Mouse (Mus musculus) C2C12 (cell line): ENCODE data around the gene Bpifa6. TPM values are rescaled to one million over a fixed set of nuclear protein-coding genes. Genes with fewer than 3 reads are reported as not detected.

Source experiments
- H3K27me3 ChIP-seq: one replicate; pipeline ENCODE4 v1.6.1; 2011; ENCODE audit not compliant: control insufficient read depth, insufficient read depth, insufficient read length
- H3K36me3 ChIP-seq: one replicate; pipeline ENCODE4 v1.6.1; 2011; ENCODE audit not compliant: control insufficient read depth, insufficient read depth
- H3K4me3 ChIP-seq: one replicate; pipeline ENCODE4 v1.5.1; 2011; ENCODE audit warnings: mild to moderate bottlenecking, control low read depth; ENCODE audit not compliant: poor library complexity, insufficient read depth, severe bottlenecking
- H3K79me2 ChIP-seq: one replicate; pipeline ENCODE4 v1.6.1; 2011; ENCODE audit not compliant: control insufficient read depth, insufficient read depth
- H3K79me3 ChIP-seq: one replicate; pipeline ENCODE4 v1.6.1; 2011; ENCODE audit warnings: low read depth, control low read depth
- H3ac ChIP-seq: one replicate; pipeline ENCODE3; 2011; ENCODE audit warnings: low read depth; ENCODE audit not compliant: control insufficient read depth, insufficient read length
- CEBPB ChIP-seq: IDR thresholded peaks from one replicate; pipeline ENCODE4 v1.6.1; 2011; ENCODE audit warnings: low read depth, mild to moderate bottlenecking, control low read depth, moderate library complexity
- CTCF ChIP-seq: IDR thresholded peaks from one replicate; pipeline ENCODE4 v1.5.1; 2011; ENCODE audit not compliant: control insufficient read depth, insufficient read depth, insufficient read length
- FOSL1 ChIP-seq: IDR thresholded peaks from one replicate; pipeline ENCODE4 v1.8.0; 2011; ENCODE audit warnings: mild to moderate bottlenecking, low read length; ENCODE audit not compliant: poor library complexity, insufficient read depth, severe bottlenecking
- MAX ChIP-seq: IDR thresholded peaks from one replicate; pipeline ENCODE4 v1.6.1; 2011; ENCODE audit warnings: mild to moderate bottlenecking, control low read depth
- MYOD1 ChIP-seq: IDR thresholded peaks from one replicate; pipeline ENCODE4 v1.6.1; 2011; ENCODE audit warnings: low read depth; ENCODE audit not compliant: control insufficient read depth, insufficient read length
- MYOG ChIP-seq: IDR thresholded peaks from one replicate; pipeline ENCODE4 v1.6.1; 2011; ENCODE audit not compliant: control insufficient read depth, insufficient read length; ENCODE audit errors: extremely low read depth
- USF1 ChIP-seq: IDR thresholded peaks from one replicate; pipeline ENCODE4 v1.6.1; 2011; ENCODE audit warnings: low read depth, mild to moderate bottlenecking, control low read depth, moderate library complexity
- polyA plus RNA-seq: library from polyadenylated mRNA; unstranded; fragments of >200 nt; fragmentation: generic; extraction: Trizol; gene quantifications from one replicate; pipeline ENCODE4 v1.2.1, GENCODE M21; 2012; ENCODE audit warnings: missing spikeins

Bpifa6 gene
- polyA plus RNA-seq, 1 experiment, result not detected

DNA sequence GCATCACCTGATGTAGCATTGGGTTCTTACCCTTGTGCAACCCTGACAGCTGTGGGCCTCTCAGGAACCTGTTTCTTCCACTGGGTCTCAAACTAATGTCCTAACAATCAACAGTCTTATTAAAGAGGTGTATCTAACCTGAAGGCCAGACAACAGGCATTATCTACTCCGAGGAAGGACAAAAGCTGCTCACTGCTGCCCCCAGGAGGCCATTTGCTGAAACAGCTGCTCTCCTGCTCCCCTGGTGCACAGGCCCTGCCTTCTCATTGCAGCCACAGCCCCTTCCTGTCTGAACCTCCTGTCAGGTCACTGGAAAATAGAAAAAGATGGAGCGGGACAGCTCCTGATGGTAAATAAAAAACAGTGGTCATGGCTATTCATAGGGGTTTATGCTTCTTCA, 64.2 kb downstream of the Bpifa6 start:
- Histone ChIP-seq H3K36me3 (no peaks in the 10 kb centered on the region), H3K4me3 (no peak overlapping the region), H3ac (no peak overlapping the region), H3K27me3 (no peaks in the 10 kb centered on the region), H3K79me3 (no peaks in the 10 kb centered on the region), H3K79me2 (no peaks in the 10 kb centered on the region)
- TF ChIP-seq MYOG, result no peak

DNA sequence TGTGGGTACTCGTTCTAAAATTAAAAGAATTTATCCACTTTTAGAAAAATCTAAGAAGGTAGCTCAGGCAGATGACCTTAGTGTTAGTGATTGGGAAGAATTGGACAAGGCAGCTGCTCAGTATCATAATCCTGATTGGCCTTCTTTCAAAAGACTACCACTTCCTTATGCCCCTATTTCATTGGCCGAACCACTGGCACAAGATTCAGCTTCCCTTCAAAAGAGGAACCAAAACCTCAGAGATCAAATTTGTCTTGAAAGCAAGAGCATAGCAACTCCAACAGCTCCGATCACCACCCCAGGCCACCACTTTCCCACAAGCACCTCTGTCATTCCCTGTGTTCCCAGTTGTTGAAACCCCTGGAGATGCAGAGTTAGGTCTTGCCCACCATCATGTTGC, 70.0 kb downstream of the Bpifa6 start:
- no peaks in the 10 kb centered on the region for H3K79me3 ChIP-seq
- TF ChIP-seq FOSL1 (no peak), CEBPB (no peak), USF1 (no peak), CTCF (no peak), MYOD1 (no peak), MAX (no peak), MYOG (no peak)
- no peaks in the 10 kb centered on the region for H3K79me2 ChIP-seq
- H3ac ChIP-seq, result no peak overlapping the region
- H3K36me3 ChIP-seq, result no peaks in the 10 kb centered on the region
- H3K4me3 ChIP-seq, result no peak overlapping the region
- H3K27me3 ChIP-seq, result no peaks in the 10 kb centered on the region

Other genes with a start within 250 kb of the Bpifa6 start
- gene Mapre1, start 233.7 kb upstream of the Bpifa6 start, polyA plus RNA-seq, result 62.0 TPM
- 0.01 TPM for gene Efcab8, start 195.0 kb upstream of the Bpifa6 start, polyA plus RNA-seq
- gene Sun5, start 103.9 kb upstream of the Bpifa6 start, polyA plus RNA-seq, result not detected
- not detected for gene Bpifb2, start 99.9 kb upstream of the Bpifa6 start, polyA plus RNA-seq
- not detected for gene Bpifb6, start 74.6 kb upstream of the Bpifa6 start, polyA plus RNA-seq
- not detected for gene Bpifb3, start 56.7 kb upstream of the Bpifa6 start, polyA plus RNA-seq
- 0.04 TPM for gene Bpifb4, start 36.7 kb upstream of the Bpifa6 start, polyA plus RNA-seq
- gene Bpifa2, start 33.3 kb downstream of the Bpifa6 start, polyA plus RNA-seq, result not detected
- not detected for gene Bpifa3, start 155.4 kb downstream of the Bpifa6 start, polyA plus RNA-seq
- not detected for gene Bpifa1, start 167.9 kb downstream of the Bpifa6 start, polyA plus RNA-seq
- gene Bpifa5, start 187.7 kb downstream of the Bpifa6 start, polyA plus RNA-seq, result not detected
- not detected for gene Bpifb1, start 215.9 kb downstream of the Bpifa6 start, polyA plus RNA-seq
- not detected for gene Bpifb5, start 248.8 kb downstream of the Bpifa6 start, polyA plus RNA-seq